In genomic region chrX:166286760-166287483, GRCm38 (mm10) we compare ENCODE assay signal across 11 mouse cellular contexts. TPM values are rescaled to one million over a fixed set of nuclear protein-coding genes. Genes with fewer than 3 reads are reported as not detected.
DNase-seq lines count a peak whose midpoint lies in the region; ATAC-seq lines count a peak whose summit lies in the region.
"Had no signal": no experiment of that assay in that cellular context is flagged by ENCODE, and none has a peak within 500 bp of the region (broad histone marks: within the 10 kb centered on the region; RNA-seq: fewer than 3 reads in every experiment).

No protein-coding gene starts in this region.

- WGBS in midbrain, embryonic 13.5 days, result 59% methylated on average over 9 of the region's 9 CpGs
- 74% methylated on average over 9 of the region's 9 CpGs for WGBS in midbrain, embryonic 10.5 days
- 42% methylated on average over 9 of the region's 9 CpGs for WGBS in hindbrain, embryonic 14.5 days
- WGBS in neural tube, embryonic 15.5 days, result 37% methylated on average over 9 of the region's 9 CpGs

- H3K4me1 ChIP-seq in midbrain, embryonic 13.5 days (replicated peaks), result peaks cover 12% of the 10 kb centered on the region; the same call in 1 of the 2 replicates
- peaks cover 8% of the 10 kb centered on the region for H3K4me1 ChIP-seq in midbrain, embryonic 10.5 days
- H3K4me1 ChIP-seq in hindbrain, embryonic 14.5 days (replicated peaks; ENCODE audit: control insufficient read depth, insufficient read depth, low read length), result 0 out of 2 replicates have a peak, but pooled peaks cover 4% of the 10 kb centered on the region
- peaks cover 8% of the 10 kb centered on the region; the same call in 1 of the 2 replicates for H3K4me1 ChIP-seq in neural tube, embryonic 15.5 days
- H3K4me1 ChIP-seq: embryonic facial prominence, embryonic 15.5 days had no signal

- H3K27ac ChIP-seq in midbrain, embryonic 13.5 days, result peak overlapping the region; percentile 68
- H3K27ac ChIP-seq in midbrain, embryonic 10.5 days (replicated peaks), result no peak overlapping the region
- H3K27ac ChIP-seq in hindbrain, embryonic 14.5 days, result peak overlapping the region; percentile 74
- H3K27ac ChIP-seq in neural tube, embryonic 15.5 days (replicated peaks), result peak overlapping the region; percentile 65
- H3K27ac ChIP-seq: embryonic facial prominence, embryonic 15.5 days had no signal

- H3K4me3 ChIP-seq in midbrain, embryonic 13.5 days (replicated peaks), result no peak overlapping the region
- no peak overlapping the region for H3K4me3 ChIP-seq in midbrain, embryonic 10.5 days
- no peak overlapping the region for H3K4me3 ChIP-seq in hindbrain, embryonic 14.5 days (replicated peaks; ENCODE audit: low read length)
- H3K4me3 ChIP-seq in neural tube, embryonic 15.5 days (replicated peaks), result no peak overlapping the region
- H3K4me3 ChIP-seq: embryonic facial prominence, embryonic 15.5 days had no signal

- no peak overlapping the region for H3K9ac ChIP-seq in midbrain, embryonic 13.5 days (replicated peaks)
- H3K9ac ChIP-seq in hindbrain, embryonic 14.5 days, result no peak overlapping the region
- H3K9ac ChIP-seq in neural tube, embryonic 15.5 days (replicated peaks), result no peak overlapping the region
- H3K9ac ChIP-seq: embryonic facial prominence, embryonic 15.5 days had no signal

- ATAC-seq in midbrain, embryonic 13.5 days, result peak; percentile 48; the same call in 1 of the 2 replicates
- peak; percentile 69; the same call in 1 of the 2 replicates for ATAC-seq in hindbrain, embryonic 14.5 days (ENCODE audit: low FRiP score)
- ATAC-seq in neural tube, embryonic 15.5 days (ENCODE audit: low FRiP score), result peak; percentile 68
- no peak for ATAC-seq in inflammation-experienced regulatory T-cells, adult 6 months
- ATAC-seq: lung, postnatal 0 days had no signal

- no peaks in the 10 kb centered on the region for H3K36me3 ChIP-seq in midbrain, embryonic 13.5 days
- no peaks in the 10 kb centered on the region for H3K36me3 ChIP-seq in midbrain, embryonic 10.5 days
- H3K36me3 ChIP-seq in hindbrain, embryonic 14.5 days (replicated peaks; ENCODE audit: control insufficient read depth, insufficient read depth), result no peaks in the 10 kb centered on the region
- H3K36me3 ChIP-seq in neural tube, embryonic 15.5 days, result no peaks in the 10 kb centered on the region
- H3K36me3 ChIP-seq: embryonic facial prominence, embryonic 15.5 days had no signal

- no peaks in the 10 kb centered on the region for H3K9me3 ChIP-seq in midbrain, embryonic 13.5 days
- H3K9me3 ChIP-seq in midbrain, embryonic 10.5 days (replicated peaks), result no peaks in the 10 kb centered on the region
- H3K9me3 ChIP-seq in hindbrain, embryonic 14.5 days (ENCODE audit: control insufficient read depth, low read length), result no peaks in the 10 kb centered on the region
- H3K9me3 ChIP-seq in neural tube, embryonic 15.5 days (replicated peaks), result no peaks in the 10 kb centered on the region
- H3K9me3 ChIP-seq: embryonic facial prominence, embryonic 15.5 days had no signal

- peaks cover 32% of the 10 kb centered on the region; the same call in 1 of the 2 replicates for H3K27me3 ChIP-seq in midbrain, embryonic 13.5 days
- H3K27me3 ChIP-seq in midbrain, embryonic 10.5 days (ENCODE audit: low read depth, poor library complexity, severe bottlenecking), result peaks cover 97% of the 10 kb centered on the region
- H3K27me3 ChIP-seq in hindbrain, embryonic 14.5 days (ENCODE audit: control insufficient read depth, insufficient read depth, low read length), result peaks cover 11% of the 10 kb centered on the region; the same call in 1 of the 2 replicates
- peaks cover 5% of the 10 kb centered on the region; the same call in 1 of the 2 replicates for H3K27me3 ChIP-seq in neural tube, embryonic 15.5 days (replicated peaks)

- peak; percentile 18 for DNase-seq in cerebellum, adult 11-12 months
- DNase-seq in cerebellum, postnatal 4 days (ENCODE audit: low spot score in 2 of 2), result no peak
- DNase-seq in midbrain, embryonic 10.5 days (ENCODE audit: low spot score), result no peak
- no peak for DNase-seq in hindbrain, embryonic 14.5 days (ENCODE audit: low spot score)
- DNase-seq in spleen, postnatal 4 days (ENCODE audit: low spot score in 2 of 2), result no peak
- DNase-seq: adrenal gland, postnatal 14 days had no signal

- no peak overlapping the region for H3K4me2 ChIP-seq in midbrain, embryonic 13.5 days (replicated peaks)
- peak overlapping the region; percentile 17 for H3K4me2 ChIP-seq in hindbrain, embryonic 14.5 days (replicated peaks)
- peak overlapping the region; percentile 6; the same call in 1 of the 2 replicates for H3K4me2 ChIP-seq in neural tube, embryonic 15.5 days
- H3K4me2 ChIP-seq: embryonic facial prominence, embryonic 15.5 days had no signal

RNA-seq across cellular contexts. Expression of gene Gpm6b, which starts 48.2 kb away (rescaled TPM):
- 271 and 286 TPM in 2 replicates for polyA plus RNA-seq in midbrain, embryonic 13.5 days (2015; fragmentation: Nextera tagmentation; extraction: Ambion mirVana)
- polyA plus RNA-seq in midbrain, embryonic 10.5 days (2016; fragmentation: Nextera tagmentation; extraction: Ambion mirVana), result 61.2 and 101 TPM in 2 replicates
- polyA plus RNA-seq in hindbrain, embryonic 14.5 days (2014; fragmentation: Nextera tagmentation; extraction: Ambion mirVana), result 233 and 249 TPM in 2 replicates
- polyA plus RNA-seq in neural tube, embryonic 15.5 days (2015; fragmentation: Nextera tagmentation; extraction: Ambion mirVana), result 238 and 260 TPM in 2 replicates
- 10 to 100 TPM; 25.8 to 61.6 (median 50.7) TPM for polyA plus RNA-seq in inflammation-experienced regulatory T-cells, adult 6 months (2017; shearing (Covaris generic))
